19 mouse cellular contexts compared by ENCODE assay signal in genomic region chr3:62786233-62786632, GRCm38 (mm10).
DNase-seq lines count a peak whose midpoint lies in the region; ATAC-seq and TF ChIP-seq lines count a peak whose summit lies in the region.
"Had no signal": no experiment of that assay in that cellular context is flagged by ENCODE, and none has a peak within 500 bp of the region (broad histone marks: within the 10 kb centered on the region; RNA-seq: fewer than 3 reads in every experiment).

No protein-coding gene starts in this region.

- TF ChIP-seq CTCF in midbrain, postnatal 0 days (IDR thresholded peaks at IDR 0.05): no peak

- WGBS in midbrain, postnatal 0 days: 9% methylated on average over 2 of the region's 2 CpGs
- 40% methylated on average over 2 of the region's 2 CpGs for WGBS in midbrain, embryonic 10.5 days
- 4% methylated on average over 2 of the region's 2 CpGs for WGBS in forebrain, embryonic 15.5 days

- no peaks in the 10 kb centered on the region for H3K4me1 ChIP-seq in midbrain, postnatal 0 days (ENCODE audit: insufficient read depth, low read length)
- peaks cover 10% of the 10 kb centered on the region; the same call in 1 of the 2 replicates for H3K4me1 ChIP-seq in midbrain, embryonic 10.5 days
- peaks cover 8% of the 10 kb centered on the region for H3K4me1 ChIP-seq in forebrain, embryonic 15.5 days
- H3K4me1 ChIP-seq: embryonic facial prominence, embryonic 15.5 days; limb, embryonic 15.5 days had no signal

- no peaks in the 10 kb centered on the region for H3K36me3 ChIP-seq in midbrain, postnatal 0 days (ENCODE audit: insufficient read depth, low read length)
- H3K36me3 ChIP-seq in midbrain, embryonic 10.5 days: no peaks in the 10 kb centered on the region
- H3K36me3 ChIP-seq in forebrain, embryonic 15.5 days: no peaks in the 10 kb centered on the region
- H3K36me3 ChIP-seq: embryonic facial prominence, embryonic 15.5 days; limb, embryonic 15.5 days; neural tube, embryonic 13.5 days had no signal

- DNase-seq in embryo, embryonic 10 days (ENCODE audit: low spot score): peak; percentile 7
- no peak for DNase-seq in embryo, embryonic 9.5 days (ENCODE audit: extremely low spot score)
- peak; percentile 69 for DNase-seq in midbrain, postnatal 0 days (ENCODE audit: low spot score)
- DNase-seq in midbrain, embryonic 10.5 days (ENCODE audit: low spot score): no peak
- peak; percentile 89 for DNase-seq in retina, postnatal 1 day
- DNase-seq in left cerebral cortex, adult 8-10 months (ENCODE audit: low spot score in 2 of 2): no peak
- DNase-seq: adrenal gland, adult 2 months; cerebellum, adult 11-12 months; cerebellum, postnatal 36 days; gastrocnemius, postnatal 14 days; heart, adult 2 months; kidney, adult 18-20 months; kidney, postnatal 14 days; lung, postnatal 14 days had no signal

- no peak overlapping the region for H3K27ac ChIP-seq in midbrain, postnatal 0 days (ENCODE audit: low read depth, low read length)
- no peak overlapping the region for H3K27ac ChIP-seq in midbrain, embryonic 10.5 days (replicated peaks)
- H3K27ac ChIP-seq in forebrain, embryonic 15.5 days (replicated peaks): no peak overlapping the region
- H3K27ac ChIP-seq: embryonic facial prominence, embryonic 15.5 days; heart, adult 2 months; limb, embryonic 15.5 days; neural tube, embryonic 13.5 days had no signal

- no peaks in the 10 kb centered on the region for H3K9me3 ChIP-seq in midbrain, postnatal 0 days (ENCODE audit: low read length)
- H3K9me3 ChIP-seq in midbrain, embryonic 10.5 days (replicated peaks): 0 out of 2 replicates have a peak, but pooled peaks cover 8% of the 10 kb centered on the region
- H3K9me3 ChIP-seq in forebrain, embryonic 15.5 days: no peaks in the 10 kb centered on the region
- H3K9me3 ChIP-seq: embryonic facial prominence, embryonic 15.5 days; limb, embryonic 15.5 days had no signal

- no peaks in the 10 kb centered on the region for H3K27me3 ChIP-seq in midbrain, postnatal 0 days (ENCODE audit: insufficient read depth, low read length)
- no peaks in the 10 kb centered on the region for H3K27me3 ChIP-seq in midbrain, embryonic 10.5 days (ENCODE audit: low read depth, poor library complexity, severe bottlenecking)
- no peaks in the 10 kb centered on the region for H3K27me3 ChIP-seq in forebrain, embryonic 15.5 days
- H3K27me3 ChIP-seq: embryonic facial prominence, embryonic 15.5 days; limb, embryonic 15.5 days; neural tube, embryonic 13.5 days had no signal

- no peak for ATAC-seq in midbrain, postnatal 0 days (ENCODE audit: low FRiP score)
- peak; percentile 57 for ATAC-seq in forebrain, embryonic 15.5 days (replicated peaks)
- no peak for ATAC-seq in megakaryocyte, adult 5-6 weeks (ENCODE audit: poor library complexity, severe bottlenecking)

- H3K9ac ChIP-seq in midbrain, postnatal 0 days (replicated peaks; ENCODE audit: low read length, poor library complexity, severe bottlenecking): no peak overlapping the region
- H3K9ac ChIP-seq in forebrain, embryonic 15.5 days (replicated peaks): no peak overlapping the region
- H3K9ac ChIP-seq: embryonic facial prominence, embryonic 15.5 days; limb, embryonic 15.5 days; neural tube, embryonic 13.5 days had no signal

- H3K4me2 ChIP-seq in midbrain, postnatal 0 days (ENCODE audit: low read depth, low read length, poor library complexity, severe bottlenecking): no peak overlapping the region
- H3K4me2 ChIP-seq in forebrain, embryonic 15.5 days (replicated peaks): no peak overlapping the region
- H3K4me2 ChIP-seq: embryonic facial prominence, embryonic 15.5 days; limb, embryonic 15.5 days; neural tube, embryonic 13.5 days had no signal

- no peak overlapping the region for H3K4me3 ChIP-seq in midbrain, postnatal 0 days (ENCODE audit: low read depth, low read length)
- H3K4me3 ChIP-seq in midbrain, embryonic 10.5 days: no peak overlapping the region
- no peak overlapping the region for H3K4me3 ChIP-seq in forebrain, embryonic 15.5 days
- H3K4me3 ChIP-seq: embryonic facial prominence, embryonic 15.5 days; heart, adult 2 months; limb, embryonic 15.5 days; neural tube, embryonic 13.5 days had no signal

Comparison
In these comparisons a context has a peak if more than half of its experiments do, and no peak if none do; other contexts are left out.
1. DNase-seq: peak in embryo, embryonic 10 days (single experiment), midbrain, postnatal 0 days (single experiment) and retina, postnatal 1 day (single experiment); none in embryo, embryonic 9.5 days (single experiment), midbrain, embryonic 10.5 days (single experiment) and left cerebral cortex, adult 8-10 months (0 of 2).